Mouse (Mus musculus) MEL (cell line): ENCODE measurements around the gene Arrb1.

Experiments
- CTCF ChIP-seq, 3 experiments: IDR thresholded peaks in 2 of 3; conservative IDR thresholded peaks in 1 of 3; 2 replicates each; pipeline ENCODE4 v1.5.1; 2011 to 2012; ENCODE audit warnings: low read length in 3 of 3, low read depth in 2 of 3, mild to moderate bottlenecking in 2 of 3, improper control_type of control experiment in 1 of 3, inconsistent platforms in 1 of 3, mixed read lengths in 1 of 3, moderate library complexity in 1 of 3; ENCODE audit not compliant: control insufficient read depth in 1 of 3, insufficient read depth in 1 of 3, poor library complexity in 1 of 3, severe bottlenecking in 1 of 3
- USF2 ChIP-seq, 2 experiments: IDR thresholded peaks; 2 replicates each; pipeline ENCODE4 v1.6.1; 2011 to 2012; ENCODE audit warnings: improper control_type of control experiment in 2 of 2, low read length in 2 of 2, borderline replicate concordance in 1 of 2, inconsistent platforms in 1 of 2, low read depth in 1 of 2, mild to moderate bottlenecking in 1 of 2; ENCODE audit not compliant: insufficient read depth in 1 of 2

DNA sequence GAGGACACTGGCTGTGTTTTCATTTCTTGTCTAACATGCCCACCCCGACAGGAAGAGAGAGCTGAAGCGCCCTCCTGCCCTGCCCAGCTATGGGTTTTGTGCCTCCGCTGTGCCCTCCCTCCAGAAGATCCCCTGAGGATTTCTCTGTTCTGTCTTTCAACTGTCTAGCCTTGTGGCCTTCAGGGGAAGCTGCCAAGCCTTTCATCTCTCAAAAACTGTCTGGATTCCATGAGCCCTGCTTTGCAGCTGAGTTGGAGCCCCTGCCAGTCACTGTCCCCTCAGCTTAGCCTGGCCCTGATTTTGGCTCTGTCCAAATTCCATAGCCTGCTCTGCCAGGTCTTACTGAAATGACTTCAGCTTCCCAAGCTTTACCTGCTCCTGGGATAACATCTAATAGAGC is 71.5 kb downstream of the Arrb1 start:
- TF ChIP-seq CTCF (IDR thresholded peaks at IDR 0.05 in 2 of 3, conservative IDR thresholded peaks at IDR 0.05 in 1 of 3; ENCODE audit: control insufficient read depth in 1 of 3, insufficient read depth in 1 of 3, low read depth in 2 of 3, low read length in 3 of 3, poor library complexity in 1 of 3, severe bottlenecking in 1 of 3) (no peak), USF2 (IDR thresholded peaks at IDR 0.05; ENCODE audit: borderline replicate concordance in 1 of 2, insufficient read depth in 1 of 2, low read depth in 1 of 2, low read length in 2 of 2) (no peak)
